Mouse (Mus musculus) C2C12 (cell line): Measurements from ENCODE around the gene Tcf25.

ENCODE experiments used
- CTCF ChIP-seq: IDR thresholded peaks from one replicate; pipeline ENCODE4 v1.5.1; 2011; ENCODE audit not compliant: control insufficient read depth, insufficient read depth, insufficient read length
- MAX ChIP-seq: IDR thresholded peaks from one replicate; pipeline ENCODE4 v1.6.1; 2011; ENCODE audit warnings: mild to moderate bottlenecking, control low read depth
- MYOD1 ChIP-seq: IDR thresholded peaks from one replicate; pipeline ENCODE4 v1.6.1; 2011; ENCODE audit warnings: low read depth; ENCODE audit not compliant: control insufficient read depth, insufficient read length
- MYOG ChIP-seq: IDR thresholded peaks from one replicate; pipeline ENCODE4 v1.6.1; 2011; ENCODE audit not compliant: control insufficient read depth, insufficient read length; ENCODE audit errors: extremely low read depth
- USF1 ChIP-seq: IDR thresholded peaks from one replicate; pipeline ENCODE4 v1.6.1; 2011; ENCODE audit warnings: low read depth, mild to moderate bottlenecking, control low read depth, moderate library complexity

- TF ChIP-seq CTCF (no peak), MYOG (no peak), MAX (no peak), USF1 (no peak), MYOD1 (no peak)
Measured at GRCm38 (mm10) chr8:123445981-123446380, 72.4 kb downstream of the Tcf25 start.
